ENCODE assay signal across 10 mouse cellular contexts in the genomic region with DNA sequence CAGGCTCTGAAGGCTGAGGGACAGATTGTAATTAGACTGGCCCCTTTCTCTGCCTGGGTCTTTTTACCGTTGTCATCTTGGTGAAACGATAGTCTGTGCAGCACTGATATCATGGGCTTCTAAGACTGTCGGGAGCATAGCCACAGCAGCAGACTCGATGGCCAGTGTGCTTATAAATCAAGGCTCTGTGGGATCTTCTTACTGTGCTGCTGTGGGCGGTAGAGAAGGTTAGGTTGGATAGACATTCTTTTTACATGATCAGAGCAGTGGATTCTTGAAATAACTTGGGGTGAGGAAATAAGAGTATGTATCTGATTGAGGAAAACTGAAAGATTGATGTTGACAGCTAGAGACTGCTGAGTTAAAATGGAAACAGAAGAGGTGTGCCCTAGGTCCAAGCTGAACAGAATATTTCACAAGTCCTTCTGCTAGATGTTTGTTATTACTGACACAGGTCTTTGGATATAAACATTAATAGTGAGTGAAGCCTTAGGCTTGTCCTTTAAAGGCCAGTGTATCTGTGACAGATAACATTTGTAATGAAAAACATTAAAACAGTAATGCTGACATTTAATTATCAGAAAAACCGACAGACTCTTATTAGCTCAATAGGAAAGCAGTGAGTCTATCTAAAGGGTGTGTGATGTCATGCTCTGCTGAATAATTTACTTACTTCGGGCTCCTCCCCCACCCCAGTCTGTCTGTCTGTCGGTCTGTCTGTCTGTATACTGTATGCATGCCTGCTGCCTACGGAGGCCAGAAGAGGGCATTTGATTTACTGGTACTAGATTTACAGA.
DNase-seq lines count a peak whose midpoint lies in the region; ATAC-seq and TF ChIP-seq lines count a peak whose summit lies in the region.
"Had no signal": no experiment of that assay in that cellular context is flagged by ENCODE, and none has a peak within 500 bp of the region (broad histone marks: within the 10 kb centered on the region; RNA-seq: fewer than 3 reads in every experiment).

No protein-coding gene starts in this region.

- H3K9ac ChIP-seq in forebrain, embryonic 11.5 days (ENCODE audit: low read length) = no peak overlapping the region
- H3K9ac ChIP-seq: limb, embryonic 15.5 days had no signal

- no peak for ATAC-seq in forebrain, embryonic 11.5 days (replicated peaks; ENCODE audit: low FRiP score)
- no peak for ATAC-seq in megakaryocyte, adult 5-6 weeks (ENCODE audit: poor library complexity, severe bottlenecking)
- ATAC-seq: CD4-positive, CD25-positive, alpha-beta regulatory T cell, adult 4 months had no signal

- intact Hi-C loops in left cerebral cortex, postnatal 4 days (cut with DNase I) = no loop called here

- no peaks in the 10 kb centered on the region for H3K27me3 ChIP-seq in forebrain, embryonic 10.5 days (ENCODE audit: poor library complexity, severe bottlenecking)
- no peaks in the 10 kb centered on the region for H3K27me3 ChIP-seq in forebrain, embryonic 11.5 days (ENCODE audit: control insufficient read depth, insufficient read depth, low read length)
- H3K27me3 ChIP-seq in megakaryocyte, embryonic 14.5 days (replicated peaks) = no peaks in the 10 kb centered on the region
- H3K27me3 ChIP-seq: limb, embryonic 15.5 days had no signal

- peaks cover 81% of the 10 kb centered on the region for H3K4me1 ChIP-seq in forebrain, embryonic 10.5 days
- H3K4me1 ChIP-seq in forebrain, embryonic 11.5 days (replicated peaks; ENCODE audit: control insufficient read depth, insufficient read depth, low read length) = peaks cover 20% of the 10 kb centered on the region
- H3K4me1 ChIP-seq in megakaryocyte, embryonic 14.5 days = peaks cover 92% of the 10 kb centered on the region
- peaks cover 21% of the 10 kb centered on the region for H3K4me1 ChIP-seq in olfactory bulb, adult 2 months (ENCODE audit: control insufficient read depth, insufficient read depth, low read length)

- H3K4me2 ChIP-seq in forebrain, embryonic 11.5 days (ENCODE audit: low read depth, low read length, severe bottlenecking) = no peak overlapping the region
- H3K4me2 ChIP-seq: limb, embryonic 15.5 days had no signal

- no peak for TF ChIP-seq CTCF in olfactory bulb, adult 2 months (IDR thresholded peaks at IDR 0.05; ENCODE audit: insufficient read depth, low read depth, low read length)

- 63% methylated on average over 9 of the region's 9 CpGs for WGBS in forebrain, embryonic 10.5 days
- 51% methylated on average over 9 of the region's 9 CpGs for WGBS in forebrain, embryonic 11.5 days
- WGBS in olfactory bulb, adult 2 months = 32% methylated on average over 9 of the region's 9 CpGs

- H3K36me3 ChIP-seq in forebrain, embryonic 10.5 days (replicated peaks) = no peaks in the 10 kb centered on the region
- no peaks in the 10 kb centered on the region for H3K36me3 ChIP-seq in forebrain, embryonic 11.5 days (ENCODE audit: control insufficient read depth, insufficient read depth, low read length)
- no peaks in the 10 kb centered on the region for H3K36me3 ChIP-seq in megakaryocyte, embryonic 14.5 days (replicated peaks; ENCODE audit: low read length)
- H3K36me3 ChIP-seq: limb, embryonic 15.5 days had no signal

- H3K9me3 ChIP-seq in forebrain, embryonic 10.5 days = no peaks in the 10 kb centered on the region
- H3K9me3 ChIP-seq in forebrain, embryonic 11.5 days (ENCODE audit: control insufficient read depth, low read length) = no peaks in the 10 kb centered on the region
- H3K9me3 ChIP-seq in megakaryocyte, embryonic 14.5 days = no peaks in the 10 kb centered on the region
- H3K9me3 ChIP-seq: limb, embryonic 15.5 days had no signal

- TF ChIP-seq POLR2A in olfactory bulb, adult 2 months (IDR thresholded peaks at IDR 0.05; ENCODE audit: insufficient read depth, low read depth, low read length) = no peak

- no peak overlapping the region for H3K4me3 ChIP-seq in forebrain, embryonic 10.5 days
- no peak overlapping the region for H3K4me3 ChIP-seq in forebrain, embryonic 11.5 days (ENCODE audit: low read depth, low read length)
- H3K4me3 ChIP-seq in megakaryocyte, embryonic 14.5 days (replicated peaks) = peak overlapping the region; percentile 28
- H3K4me3 ChIP-seq in olfactory bulb, adult 2 months (ENCODE audit: insufficient read depth, low read depth, low read length) = no peak overlapping the region
- H3K4me3 ChIP-seq: limb, embryonic 15.5 days had no signal

- peak overlapping the region; percentile 98; the same call in 1 of the 2 replicates for H3K27ac ChIP-seq in forebrain, embryonic 10.5 days
- no peak overlapping the region for H3K27ac ChIP-seq in forebrain, embryonic 11.5 days (ENCODE audit: low read depth, low read length)
- peak overlapping the region; percentile 60; the same call in 1 of the 2 replicates for H3K27ac ChIP-seq in olfactory bulb, adult 2 months (ENCODE audit: insufficient read depth, low read depth, low read length)
- H3K27ac ChIP-seq: limb, embryonic 15.5 days had no signal

- no peak for DNase-seq in forebrain, embryonic 10.5 days (ENCODE audit: extremely low spot score, low spot score)
- no peak for DNase-seq in forebrain, embryonic 11.5 days (ENCODE audit: low spot score)
- peak; percentile 41 to 55 for DNase-seq in kidney, postnatal 4 days
- DNase-seq in cerebellum, adult 8-10 months = no peak
- DNase-seq in left cerebral cortex, postnatal 4 days = no peak

Comparison
In these comparisons a context has a peak if more than half of its experiments do, and no peak if none do; other contexts are left out.
1. DNase-seq: peak in kidney, postnatal 4 days (2 of 2); none in forebrain, embryonic 10.5 days (single experiment), forebrain, embryonic 11.5 days (single experiment), cerebellum, adult 8-10 months (single experiment) and left cerebral cortex, postnatal 4 days (single experiment).